Mouse (Mus musculus) MN1 (cell line): ENCODE results near the gene Omp.
"Not testable (repeated sequence)": the region's sequence is repeated elsewhere in the genome, so short reads cannot be mapped to it uniquely, and the experiment has no call there.

ENCODE experiments used
- DNase-seq: peaks from one replicate; pipeline ENCODE4 v3.0.0-alpha.2; 2016; ENCODE audit warnings: low spot score

Omp gene

DNA sequence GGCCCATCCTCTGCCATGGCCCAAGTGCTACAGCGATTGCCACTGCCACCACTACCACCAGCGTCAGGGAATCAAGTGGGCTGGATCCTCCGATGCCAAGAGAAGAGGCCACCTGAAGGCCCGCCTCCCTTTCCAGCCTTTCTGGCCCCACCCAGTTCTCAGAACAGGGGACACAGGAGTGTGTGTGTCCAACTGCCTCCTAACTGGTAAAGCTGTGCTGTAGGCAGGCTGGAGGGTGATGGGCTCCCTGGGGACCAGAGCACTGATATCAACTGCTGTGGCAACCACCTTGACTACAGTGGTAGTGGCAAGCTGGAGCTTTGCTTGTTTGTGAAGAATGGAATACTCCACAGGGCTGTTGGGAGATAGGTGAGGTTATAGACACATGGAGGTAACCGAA is at the start of gene Omp:
Gene Omp, minus strand, starts transcription at position 101 of the 400 bp plus-strand sequence.
- DNase-seq: no peak

DNA sequence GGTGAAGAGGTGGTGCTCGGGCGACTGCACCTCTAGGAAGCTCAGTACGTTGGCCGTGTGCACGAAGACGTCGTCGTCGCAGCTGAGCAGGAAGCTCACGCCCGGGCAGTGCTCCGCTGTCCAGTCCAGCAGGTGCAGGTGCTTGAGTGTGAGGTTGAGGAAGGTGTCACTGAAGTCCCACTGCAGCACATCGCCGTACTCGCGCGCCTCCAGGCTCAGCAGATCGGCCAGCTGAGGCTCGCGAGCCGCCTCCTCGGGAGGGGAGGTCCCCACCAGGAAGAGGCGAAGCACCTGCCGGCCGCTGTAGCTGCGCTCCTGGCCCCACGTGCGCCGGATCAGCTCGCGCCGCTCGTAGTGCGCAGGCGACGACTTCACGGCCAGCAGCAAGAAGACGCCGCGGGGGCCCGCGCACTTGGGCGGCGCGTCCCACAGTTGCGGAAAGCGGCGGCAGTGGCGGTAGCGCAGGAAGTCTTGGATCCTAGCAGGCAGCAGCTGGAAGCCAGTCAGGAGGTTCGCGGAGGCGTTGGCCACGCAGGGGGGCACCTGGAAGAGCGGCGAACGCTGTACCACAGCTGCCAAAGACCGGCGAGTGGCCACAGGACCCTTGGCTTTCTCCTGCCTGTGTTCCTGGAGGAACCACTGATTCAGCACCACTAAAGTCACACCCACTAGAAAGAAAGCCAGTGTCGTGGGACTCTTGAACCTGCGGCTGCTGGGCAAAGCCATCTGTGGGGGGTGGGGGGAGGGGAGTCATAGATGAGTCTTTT is 48.9 kb upstream of the Omp start:
- peak; percentile 50 for DNase-seq

DNA sequence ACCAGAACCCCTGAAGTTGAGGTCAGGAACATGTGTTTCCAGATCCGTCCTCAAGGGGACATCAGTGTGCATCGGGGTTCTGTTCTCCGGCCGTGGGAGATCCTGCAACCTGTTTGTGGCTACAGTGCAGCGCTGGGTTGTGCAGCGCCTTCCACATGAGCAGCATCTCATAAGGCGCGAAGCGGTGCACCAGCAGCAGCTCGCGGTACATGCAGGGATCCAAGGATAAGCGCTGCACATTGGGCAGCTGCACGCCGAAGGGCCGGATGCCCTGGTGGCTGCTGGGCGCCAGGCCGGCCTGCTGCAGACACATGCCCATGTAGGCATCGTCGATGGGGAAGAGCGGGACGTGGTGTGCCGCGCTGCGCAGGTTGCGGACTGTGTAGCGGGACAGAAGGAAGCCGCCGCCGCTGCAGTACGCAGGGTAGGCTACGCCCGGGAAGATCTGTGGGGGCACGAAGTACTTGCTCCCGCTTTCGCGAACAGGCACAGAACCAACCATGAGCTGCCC is 48.3 kb upstream of the Omp start:
- DNase-seq: peak; percentile 61

DNA sequence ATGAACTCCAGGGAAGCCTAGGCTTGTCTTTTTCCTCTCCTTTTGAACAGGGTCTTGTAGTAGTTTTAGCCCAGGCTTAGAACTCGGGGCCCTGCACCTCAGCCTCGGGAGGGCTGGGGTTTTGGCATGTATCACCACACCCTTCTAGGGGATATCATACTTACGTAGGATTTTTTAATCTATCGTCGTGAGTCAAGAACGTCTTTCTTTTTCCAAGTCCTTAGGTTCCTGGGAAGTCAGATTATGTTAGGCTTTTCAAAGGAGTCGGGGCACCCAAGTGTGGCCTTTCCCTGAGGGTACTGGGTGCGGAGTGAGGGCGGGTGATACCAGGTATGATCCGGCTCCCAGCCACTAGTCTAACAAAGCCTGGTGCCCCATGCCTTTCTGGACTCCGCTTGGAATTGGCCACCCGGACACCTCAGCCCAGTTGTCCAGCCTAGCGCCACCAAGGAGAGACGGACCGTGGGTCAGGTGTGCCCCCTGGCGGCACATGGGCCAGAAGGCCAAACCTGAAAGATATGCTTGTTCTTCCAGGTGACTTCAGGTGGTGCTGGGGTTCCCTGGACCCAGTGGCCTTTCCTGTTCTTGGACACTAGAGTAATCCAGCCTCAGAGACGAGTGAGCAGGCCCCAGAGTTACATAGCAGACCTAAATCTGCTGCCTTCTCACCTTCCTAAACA is 46.4 kb upstream of the Omp start:
- DNase-seq: no peak

DNA sequence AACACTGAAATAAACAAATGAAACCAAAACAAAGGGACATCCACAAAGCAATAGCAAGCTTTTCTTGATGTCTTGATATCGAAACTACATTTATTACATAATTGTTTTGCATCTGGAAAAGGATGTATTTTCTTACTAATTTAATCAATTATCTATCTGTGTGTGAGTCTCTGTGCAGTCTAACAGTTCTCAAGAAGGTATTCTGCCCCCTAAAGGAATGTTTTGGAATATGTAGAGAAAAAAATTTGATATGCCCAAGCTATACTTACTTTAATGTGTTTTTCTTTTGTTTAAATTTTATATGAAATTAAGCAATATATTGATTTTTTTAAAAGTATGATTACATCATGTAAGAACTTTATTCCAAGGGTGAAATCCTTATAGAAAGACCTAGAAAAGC is 45.3 kb upstream of the Omp start:
- DNase-seq: peak; percentile 51

DNA sequence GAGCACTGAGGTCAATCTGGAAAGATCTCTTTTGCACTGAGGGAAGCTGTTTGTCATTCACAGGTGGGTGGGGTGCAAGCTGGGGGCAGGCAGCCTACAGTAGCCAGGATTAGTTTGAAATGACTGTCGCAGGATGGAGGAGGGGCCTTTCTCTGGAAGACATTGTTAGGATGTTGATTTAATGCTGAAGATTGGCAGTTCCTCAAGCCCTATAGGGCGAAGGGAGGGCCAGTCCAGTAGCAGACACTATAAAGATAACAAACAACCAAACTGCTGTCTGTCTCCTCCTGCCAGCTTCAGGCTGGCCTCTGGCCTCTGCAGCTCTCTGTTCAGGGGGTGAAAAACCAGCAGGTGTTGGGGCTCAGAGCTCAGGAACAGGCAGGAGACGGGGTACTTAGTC is 44.4 kb upstream of the Omp start:
- no peak for DNase-seq

DNA sequence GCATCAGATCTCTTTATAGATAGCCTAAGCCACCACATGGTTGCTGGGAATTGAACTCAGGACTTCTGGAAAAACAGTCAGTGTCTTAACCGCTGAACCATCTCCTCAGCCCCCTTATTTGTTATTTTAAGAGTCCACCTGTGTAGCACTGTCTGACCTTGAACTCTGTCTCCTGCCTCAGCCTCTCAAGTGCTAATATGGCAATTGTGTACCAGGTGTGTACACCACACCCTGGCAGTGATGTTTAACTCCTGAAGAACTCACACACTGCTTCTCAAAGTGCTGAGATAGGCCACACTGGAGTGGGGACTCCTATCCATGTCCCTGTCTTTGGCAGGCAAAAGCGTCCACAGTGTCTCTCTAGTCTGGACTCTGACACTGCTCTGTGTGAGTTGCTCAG is 43.4 kb upstream of the Omp start:
- DNase-seq: no peak

DNA sequence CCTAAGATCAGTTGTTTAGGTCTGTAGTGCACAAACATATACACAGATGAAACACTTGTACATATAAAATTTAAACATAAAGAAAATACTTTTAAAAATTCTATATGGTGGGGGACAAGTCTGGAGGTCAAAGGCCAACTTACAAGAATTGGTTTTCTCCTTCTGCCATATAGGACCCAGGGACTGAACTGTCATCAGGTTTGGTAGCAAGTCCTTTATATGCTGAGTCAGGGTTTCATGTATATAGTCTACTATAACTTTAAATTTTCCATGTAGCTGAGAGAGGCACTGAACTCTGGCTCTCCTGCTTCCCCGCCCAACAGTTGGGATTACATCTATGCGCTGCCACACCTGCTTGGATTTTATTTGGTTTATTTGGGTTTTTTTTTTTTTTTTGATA is 42.9 kb upstream of the Omp start:
- no peak for DNase-seq

DNA sequence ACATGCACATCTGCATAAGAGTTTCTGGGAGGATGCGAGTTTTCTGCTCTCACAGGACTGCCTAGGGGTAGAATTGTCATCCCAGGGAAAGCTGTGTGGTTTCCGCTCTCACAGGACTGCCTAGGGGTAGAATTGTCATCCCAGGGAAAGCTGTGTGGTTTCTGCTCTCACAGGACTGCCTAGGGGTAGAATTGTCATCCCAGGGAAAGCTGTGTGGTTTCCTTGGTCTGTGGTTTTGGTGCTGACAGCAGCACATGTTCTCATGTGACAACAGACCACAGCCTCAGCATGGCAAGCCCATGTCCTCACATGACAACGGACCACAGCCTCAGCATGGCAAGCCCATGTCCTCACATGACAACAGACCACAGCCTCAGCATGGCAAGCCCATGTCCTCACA is 42.0 kb upstream of the Omp start:
- not testable (repeated sequence) for DNase-seq

DNA sequence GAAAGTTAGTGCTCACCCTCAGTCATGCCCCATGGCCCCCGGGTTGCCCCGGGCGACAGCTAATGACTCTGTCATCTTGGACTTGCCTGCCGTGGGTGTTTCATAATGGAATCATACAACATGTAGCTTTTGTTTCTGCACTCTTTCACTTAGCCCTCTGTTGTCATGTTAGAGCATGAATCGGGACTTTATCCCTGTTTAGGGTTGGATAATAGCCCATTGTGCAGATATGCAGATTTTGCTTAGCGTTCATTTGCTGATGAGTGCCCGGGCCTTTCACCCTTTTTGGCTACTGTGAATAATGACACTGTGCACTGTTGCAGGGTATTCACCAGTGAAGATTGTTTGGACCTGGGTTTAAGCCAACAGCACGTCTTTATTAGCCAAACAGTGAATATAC is 41.3 kb upstream of the Omp start:
- DNase-seq: no peak

DNA sequence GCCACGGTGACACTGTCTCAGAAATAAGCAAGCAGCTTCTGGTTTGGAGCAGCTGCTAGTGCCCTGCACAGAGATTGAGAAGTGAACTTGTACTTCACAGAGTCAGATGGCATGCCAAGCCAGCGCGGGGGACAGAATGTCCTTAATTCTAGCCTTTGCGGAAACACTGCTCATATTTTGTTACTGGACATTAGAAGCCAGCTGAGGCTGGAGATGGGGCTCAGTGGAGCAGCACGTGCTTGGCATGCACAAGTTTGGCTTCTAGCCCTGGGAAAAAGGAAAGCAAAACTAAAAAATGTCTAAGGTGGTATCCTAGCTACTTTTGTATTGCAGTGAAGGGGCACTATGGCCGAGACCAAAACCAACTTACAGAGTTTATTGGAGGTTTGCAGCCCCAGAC is 40.0 kb upstream of the Omp start:
- DNase-seq: no peak

DNA sequence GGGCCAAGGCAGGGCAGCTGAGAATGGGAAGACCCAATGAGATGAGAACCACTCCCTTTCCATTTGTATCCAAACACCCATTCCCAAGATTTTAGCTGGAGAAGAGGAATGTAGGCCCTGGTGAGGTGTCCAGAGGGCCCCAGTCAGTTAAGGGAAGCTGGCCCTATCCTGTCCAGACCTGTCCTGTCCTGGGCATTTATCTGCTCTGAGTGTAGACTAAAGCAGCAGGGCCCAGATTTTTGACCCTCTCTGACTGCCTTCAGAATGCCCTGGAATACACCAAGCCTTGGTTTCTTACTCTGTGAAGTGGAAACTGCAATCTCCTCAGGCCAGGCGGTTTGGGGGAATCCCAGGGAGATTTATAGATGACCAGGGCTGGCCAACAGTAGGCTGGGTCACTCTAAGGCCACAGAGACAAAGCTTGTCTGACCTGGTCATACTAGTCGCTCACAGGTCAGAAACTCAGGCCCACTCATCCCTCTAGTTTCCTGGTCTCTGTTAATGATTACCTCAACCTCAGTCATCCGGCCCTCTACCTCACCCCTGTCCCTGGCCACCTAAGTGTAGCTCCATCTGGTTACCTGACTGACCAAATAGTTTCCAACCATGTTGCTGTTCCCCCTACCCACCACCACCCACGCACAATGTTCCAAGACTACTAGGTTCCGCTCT is 33.4 kb upstream of the Omp start:
- no peak for DNase-seq

DNA sequence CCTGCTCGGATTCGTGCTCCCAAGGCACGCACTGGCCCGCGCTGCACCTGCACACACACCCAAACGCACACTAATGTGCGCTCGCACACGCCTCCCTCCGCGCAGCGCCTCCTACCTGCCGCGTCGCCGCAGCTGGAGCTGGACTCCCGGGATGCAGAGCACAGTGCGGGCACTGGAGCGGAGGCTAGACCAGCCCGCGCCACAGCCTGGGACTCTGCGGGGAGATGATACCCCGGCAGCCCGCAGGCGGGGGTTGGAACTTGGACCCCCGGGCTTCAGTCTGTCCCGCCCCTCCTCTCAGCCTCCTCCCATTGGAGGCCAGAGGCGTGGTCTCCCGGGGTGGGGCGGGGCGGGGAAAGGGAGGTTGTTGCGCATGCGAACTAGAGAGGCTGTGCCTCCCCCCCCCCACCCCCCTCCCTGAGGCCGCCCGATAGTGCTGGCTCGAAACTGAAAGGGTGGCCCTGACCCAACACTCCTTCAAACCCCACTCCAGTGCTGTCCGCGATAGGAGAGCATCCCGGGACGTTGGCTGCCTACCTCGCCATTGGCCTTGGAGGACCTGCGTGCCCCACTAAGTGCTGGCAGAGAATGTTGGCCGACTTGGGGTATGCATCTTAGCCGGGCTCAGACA is 32.7 kb upstream of the Omp start, which contains the start of gene Capn5:
Gene Capn5, minus strand, starts transcription at position 346 of the 631 bp plus-strand sequence.
- DNase-seq: peak; percentile 81

DNA sequence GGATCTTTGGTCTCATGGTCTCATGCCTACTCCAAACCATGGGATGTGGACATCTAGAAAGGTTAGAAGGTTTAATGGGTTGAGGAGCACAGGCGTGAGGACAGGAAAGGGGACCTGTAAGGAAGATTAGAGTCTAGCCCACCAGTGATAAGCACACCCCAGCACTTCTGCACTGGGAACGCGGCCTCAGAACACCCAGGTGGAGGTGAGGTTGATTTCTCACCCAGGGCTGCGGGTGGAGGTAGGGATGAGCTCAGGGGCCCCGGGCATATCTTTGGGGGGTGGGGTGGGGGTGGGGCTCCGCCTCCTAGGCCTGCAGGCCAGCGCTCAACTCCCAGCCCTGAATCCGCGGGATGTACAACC is 32.2 kb upstream of the Omp start:
- no peak for DNase-seq

DNA sequence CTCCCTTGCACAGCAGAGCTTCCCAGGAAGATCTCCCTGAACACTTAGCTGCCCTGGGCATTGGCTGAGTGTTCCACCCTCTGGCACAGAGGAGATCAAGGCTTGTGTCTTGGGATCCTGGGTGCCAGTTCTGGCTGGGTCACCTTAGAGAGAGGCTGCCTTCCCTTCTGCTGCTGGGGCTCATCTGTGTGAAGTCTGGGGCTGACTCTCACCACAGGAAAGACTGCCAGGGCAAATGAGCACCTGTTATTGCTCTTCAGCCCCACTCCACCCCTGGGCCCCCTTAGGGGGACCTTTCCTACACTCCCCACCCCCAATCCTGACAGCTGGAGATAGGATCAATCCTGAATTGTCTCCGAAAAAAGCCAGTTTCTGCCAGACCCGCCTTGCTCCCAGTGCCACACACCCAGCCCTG is 31.8 kb upstream of the Omp start:
- no peak for DNase-seq

DNA sequence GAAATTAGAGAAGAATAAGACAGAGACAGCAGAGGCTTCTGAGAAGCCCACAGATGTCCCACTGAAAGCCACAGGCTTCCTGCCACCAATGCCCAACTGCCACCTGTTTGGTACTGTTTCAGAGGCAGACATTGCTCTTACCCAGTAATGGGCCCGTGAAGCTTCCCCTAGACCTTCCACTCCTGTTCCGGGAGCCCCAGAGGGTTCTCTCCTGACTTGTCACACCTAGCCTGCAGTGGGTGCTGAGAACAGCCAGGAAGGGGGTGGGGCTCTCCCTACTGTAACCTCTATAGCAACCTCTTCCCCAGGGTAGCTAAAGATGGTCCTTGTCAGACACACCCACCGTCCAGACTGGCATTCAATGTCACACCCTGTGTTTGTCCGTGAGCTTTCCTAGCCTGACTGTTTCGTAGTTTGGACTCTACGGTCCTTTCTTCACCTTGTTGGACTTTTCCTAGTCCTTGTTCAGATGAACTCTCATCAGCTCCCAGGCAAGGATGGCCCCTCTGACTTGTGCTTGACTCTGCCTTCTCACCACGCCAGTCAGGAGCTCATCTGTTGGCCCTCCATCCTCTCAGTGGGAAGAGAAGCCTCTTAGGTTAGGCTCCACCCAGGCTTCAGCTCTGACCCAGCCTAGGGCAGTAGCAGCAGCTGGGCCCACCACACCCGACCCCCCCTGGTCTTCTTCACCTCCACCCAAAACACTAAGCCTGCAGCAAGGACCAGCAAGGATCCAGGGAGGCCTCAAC is 31.2 kb upstream of the Omp start:
- no peak for DNase-seq

DNA sequence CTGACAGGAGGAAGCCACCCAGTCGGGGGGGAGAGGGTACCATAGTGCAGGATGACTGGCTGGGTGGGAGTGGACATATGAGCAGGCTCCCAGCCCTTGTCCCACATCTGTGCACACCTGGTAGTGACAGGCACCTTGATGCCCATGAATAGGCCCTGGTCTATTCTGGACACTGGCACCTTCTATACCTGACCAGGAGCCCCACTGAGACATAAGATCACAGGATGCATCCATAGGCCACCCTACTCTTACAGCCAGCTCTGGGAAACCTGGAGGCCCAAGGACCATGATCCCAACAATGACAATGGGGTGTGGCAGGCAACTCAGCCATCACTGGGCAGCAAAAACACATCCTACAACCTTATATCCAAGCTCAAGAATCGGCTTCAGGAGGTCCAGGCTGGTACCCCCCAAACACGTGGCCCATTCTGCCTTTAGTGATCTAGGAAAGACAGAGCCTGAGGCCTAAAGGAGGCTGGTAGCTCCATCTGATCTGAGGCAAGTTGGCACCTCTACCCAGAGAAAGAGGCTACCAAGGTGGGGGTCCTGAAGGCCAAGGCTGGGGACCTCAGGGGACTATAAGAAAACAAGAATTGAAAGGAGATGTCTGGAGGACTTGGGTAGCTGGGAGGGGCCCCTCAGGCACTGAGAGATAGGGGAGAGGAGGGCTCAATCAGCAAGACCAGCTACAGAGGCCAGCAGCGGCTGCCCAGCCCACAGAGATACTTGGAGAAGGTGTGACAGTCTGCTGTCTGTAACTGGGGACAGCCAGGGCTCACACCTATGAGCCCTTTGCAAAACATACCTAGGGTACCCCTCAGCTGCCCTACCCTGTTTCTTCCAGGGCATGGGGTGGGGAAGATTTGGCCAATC is 29.8 kb upstream of the Omp start:
- no peak for DNase-seq

DNA sequence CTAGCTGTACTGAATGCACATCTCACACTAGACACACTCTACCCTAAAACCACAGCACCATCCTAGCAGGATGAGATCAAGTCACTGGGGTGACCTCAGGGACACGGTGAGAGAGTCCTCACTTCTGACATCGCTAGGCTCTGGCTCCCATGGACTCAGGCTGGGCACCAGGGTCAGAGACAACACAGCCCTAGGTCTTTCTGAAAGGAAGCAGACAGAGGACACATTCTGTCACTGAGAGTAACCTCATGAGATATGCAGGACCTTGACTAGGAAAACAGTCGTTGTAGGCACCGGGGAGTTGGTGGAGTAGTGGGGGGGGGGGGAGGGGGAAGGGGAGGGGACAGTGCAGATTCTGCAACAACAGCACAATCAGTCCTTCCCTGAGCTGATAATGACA is 28.1 kb upstream of the Omp start:
- no peak for DNase-seq

DNA sequence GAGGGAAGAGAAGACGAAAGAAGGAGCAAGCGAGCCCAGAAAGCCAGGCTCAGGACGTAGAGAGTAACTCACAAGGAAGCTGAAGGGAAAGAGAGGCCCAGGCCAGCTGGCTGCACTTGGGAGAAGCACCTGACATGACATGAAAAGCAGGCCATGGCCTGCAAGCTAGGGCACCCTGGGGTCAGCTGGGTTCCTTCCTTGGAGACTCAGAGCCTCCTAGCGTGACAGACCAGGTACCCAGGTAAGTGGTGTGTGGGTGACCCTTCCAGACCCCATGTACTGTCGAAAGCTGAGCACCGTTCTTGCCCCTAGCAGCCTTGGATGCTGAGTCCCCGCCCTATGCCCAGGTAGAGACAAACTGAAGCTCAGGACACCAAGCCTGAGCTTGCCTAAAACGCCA is 27.4 kb upstream of the Omp start:
- DNase-seq: no peak

DNA sequence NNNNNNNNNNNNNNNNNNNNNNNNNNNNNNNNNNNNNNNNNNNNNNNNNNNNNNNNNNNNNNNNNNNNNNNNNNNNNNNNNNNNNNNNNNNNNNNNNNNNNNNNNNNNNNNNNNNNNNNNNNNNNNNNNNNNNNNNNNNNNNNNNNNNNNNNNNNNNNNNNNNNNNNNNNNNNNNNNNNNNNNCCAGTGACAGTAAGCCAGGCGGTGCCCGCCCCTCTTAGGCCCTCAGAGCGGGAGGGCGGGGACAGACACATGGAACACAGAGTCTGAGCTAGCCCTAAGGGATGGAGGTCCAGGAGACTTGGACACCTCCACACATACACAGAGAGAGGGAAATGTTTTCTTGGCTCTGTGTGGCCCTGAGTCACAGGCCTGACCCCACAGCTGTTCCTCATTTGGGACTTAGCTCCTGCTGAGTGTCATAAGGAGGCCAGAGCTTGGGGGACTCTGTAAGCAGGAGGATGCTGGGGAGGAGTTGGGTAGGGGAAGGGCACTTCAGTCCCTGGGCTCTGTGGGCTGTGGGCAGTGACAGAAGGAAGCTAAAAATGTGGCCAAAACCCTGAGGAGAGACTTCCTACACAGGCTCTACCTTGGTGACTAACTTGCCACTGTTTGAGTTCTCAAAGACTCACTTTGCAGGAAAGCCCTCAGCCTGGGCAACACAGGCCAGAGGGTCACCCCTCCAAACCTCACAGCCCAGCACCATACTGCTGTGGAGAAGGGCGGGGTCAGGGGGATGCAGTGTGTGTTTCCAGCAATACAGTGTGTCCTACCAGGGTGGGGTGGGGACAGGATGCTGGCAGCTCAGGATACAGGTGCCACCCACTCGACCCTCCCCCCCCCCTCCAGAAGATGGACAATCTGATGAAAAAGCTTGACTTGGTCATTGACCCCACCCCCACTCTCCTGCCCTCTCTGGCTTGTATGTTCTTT is 26.1 kb upstream of the Omp start:
- peak; percentile 85 for DNase-seq
